Mouse (Mus musculus) spleen, adult 2 months (tissue): ENCODE measurements at regions not wholly inside any gene's neighbourhood (a gene's known extent, or its start where the extent isn't known, plus 50 kb on each side); places are given as distances from the start of the nearest gene placed in this dataset.

Experiments
- DNase-seq, 2 experiments: peaks; one replicate each; pipeline versions ENCODE4 v3.0.0 to v3.0.0-alpha.2; 2012 to 2021; ENCODE audit warnings: low spot score in 2 of 2, low read depth in 1 of 2
- H3K27ac ChIP-seq: fragments of 200-500 bp; 2 replicates; pipeline ENCODE4 v1.5.1; 2012; ENCODE audit warnings: low read length, inconsistent platforms; ENCODE audit not compliant: insufficient read depth
- H3K27me3 ChIP-seq: fragments of 200-500 bp; 2 replicates; pipeline ENCODE4 v1.6.1; 2012; ENCODE audit warnings: mild to moderate bottlenecking, moderate library complexity, low read length, inconsistent platforms; ENCODE audit not compliant: control insufficient read depth, insufficient read depth
- H3K36me3 ChIP-seq: fragments of 200-500 bp; 2 replicates; pipeline ENCODE4 v1.6.1; 2012; ENCODE audit warnings: mild to moderate bottlenecking, low read length, inconsistent platforms; ENCODE audit not compliant: control insufficient read depth, insufficient read depth
- H3K4me1 ChIP-seq: fragments of 200-500 bp; 2 replicates; pipeline ENCODE4 v1.6.1; 2011; ENCODE audit warnings: inconsistent platforms; ENCODE audit not compliant: control insufficient read depth, insufficient read depth, insufficient read length
- H3K4me3 ChIP-seq: fragments of 200-500 bp; 2 replicates; pipeline ENCODE4 v1.5.1; 2011; ENCODE audit warnings: mild to moderate bottlenecking, inconsistent platforms; ENCODE audit not compliant: insufficient read depth, insufficient read length; ENCODE audit errors: extremely low read depth
- CTCF ChIP-seq: fragments of 200-500 bp; IDR thresholded peaks from 2 replicates; pipeline ENCODE4 v1.5.1; 2011; ENCODE audit warnings: mild to moderate bottlenecking, inconsistent platforms; ENCODE audit not compliant: insufficient read depth, insufficient read length, insufficient replicate concordance; ENCODE audit errors: extremely low read depth
- POLR2A ChIP-seq: fragments of 200-500 bp; IDR thresholded peaks from 2 replicates; pipeline ENCODE4 v1.6.1; 2011; ENCODE audit warnings: low read depth, low read length, inconsistent platforms
- WGBS: fragments of 180-500 bp; shearing (Covaris S2); methylation state at CpG from one replicate; pipeline ENCODE4 v1.1.7; 2018; 5-methylcytosine and 5-hydroxymethylcytosine counted together

GRCm38 (mm10) chr9:52341029-52341428, 172.7 kb upstream of the Zc3h12c start:
- Histone ChIP-seq H3K4me3 (no peak overlapping the region), H3K27me3 (no peaks in the 10 kb centered on the region), H3K4me1 (no peaks in the 10 kb centered on the region), H3K27ac (no peak overlapping the region), H3K36me3 (no peaks in the 10 kb centered on the region)
- WGBS = 88% methylated on average over 2 of the region's 2 CpGs
- no peak for DNase-seq
- TF ChIP-seq CTCF (no peak), POLR2A (no peak)

- H3K36me3 ChIP-seq = no peaks in the 10 kb centered on the region
- H3K4me3 ChIP-seq = no peak overlapping the region
- no peak for DNase-seq
- H3K4me1 ChIP-seq = no peaks in the 10 kb centered on the region
- H3K27ac ChIP-seq = no peak overlapping the region
- 77% methylated on average over 4 of the region's 4 CpGs for WGBS
- no peak for TF ChIP-seq POLR2A
- no peak for TF ChIP-seq CTCF
- no peaks in the 10 kb centered on the region for H3K27me3 ChIP-seq
Measured at GRCm38 (mm10) chr9:52337786-52338322, 169.5 kb upstream of the Zc3h12c start.

- Histone ChIP-seq H3K4me3 (no peak overlapping the region), H3K36me3 (no peaks in the 10 kb centered on the region), H3K4me1 (no peaks in the 10 kb centered on the region), H3K27me3 (no peaks in the 10 kb centered on the region), H3K27ac (no peak overlapping the region)
- no peak for DNase-seq
- TF ChIP-seq POLR2A (no peak), CTCF (no peak)
- 82% methylated on average over 3 of the region's 3 CpGs for WGBS
Measured at GRCm38 (mm10) chr9:52334767-52335166, 166.4 kb upstream of the Zc3h12c start.

GRCm38 (mm10) chr9:52333884-52334283, 165.5 kb upstream of the Zc3h12c start:
- WGBS = 66% methylated on average over 2 of the region's 2 CpGs
- Histone ChIP-seq H3K27me3 (no peaks in the 10 kb centered on the region), H3K4me3 (no peak overlapping the region), H3K36me3 (no peaks in the 10 kb centered on the region), H3K4me1 (no peaks in the 10 kb centered on the region), H3K27ac (no peak overlapping the region)
- DNase-seq = no peak
- TF ChIP-seq POLR2A (no peak), CTCF (no peak)

GRCm38 (mm10) chr9:52331748-52332147, 163.4 kb upstream of the Zc3h12c start:
- Histone ChIP-seq H3K4me3 (no peak overlapping the region), H3K27ac (no peak overlapping the region), H3K4me1 (no peaks in the 10 kb centered on the region), H3K36me3 (no peaks in the 10 kb centered on the region), H3K27me3 (no peaks in the 10 kb centered on the region)
- DNase-seq = no peak
- WGBS = 72% methylated on average over 1 of the region's 1 CpGs
- no peak for TF ChIP-seq POLR2A
- no peak for TF ChIP-seq CTCF

GRCm38 (mm10) chr9:52330652-52331051, 162.3 kb upstream of the Zc3h12c start:
- TF ChIP-seq CTCF (no peak), POLR2A (no peak)
- Histone ChIP-seq H3K4me1 (no peaks in the 10 kb centered on the region), H3K27me3 (no peaks in the 10 kb centered on the region), H3K36me3 (no peaks in the 10 kb centered on the region), H3K27ac (no peak overlapping the region), H3K4me3 (no peak overlapping the region)
- WGBS = 78% methylated on average over 3 of the region's 3 CpGs
- DNase-seq = no peak

GRCm38 (mm10) chr9:52324347-52324746, 156.0 kb upstream of the Zc3h12c start:
- Histone ChIP-seq H3K27ac (no peak overlapping the region), H3K4me1 (no peaks in the 10 kb centered on the region), H3K4me3 (no peak overlapping the region), H3K27me3 (no peaks in the 10 kb centered on the region), H3K36me3 (no peaks in the 10 kb centered on the region)
- no peak for TF ChIP-seq CTCF
- no peak for TF ChIP-seq POLR2A
- 70% methylated on average over 2 of the region's 2 CpGs for WGBS
- DNase-seq = no peak
